Mouse (Mus musculus) heart, adult 11 months (tissue): Measurements from ENCODE around the gene Mettl4.
"Not testable (repeated sequence)": the region's sequence is repeated elsewhere in the genome, so short reads cannot be mapped to it uniquely, and the experiment has no call there.

ENCODE experiments used
- DNase-seq: peaks from one replicate; pipeline ENCODE4 v3.0.0; 2022

The Mettl4 gene

DNA sequence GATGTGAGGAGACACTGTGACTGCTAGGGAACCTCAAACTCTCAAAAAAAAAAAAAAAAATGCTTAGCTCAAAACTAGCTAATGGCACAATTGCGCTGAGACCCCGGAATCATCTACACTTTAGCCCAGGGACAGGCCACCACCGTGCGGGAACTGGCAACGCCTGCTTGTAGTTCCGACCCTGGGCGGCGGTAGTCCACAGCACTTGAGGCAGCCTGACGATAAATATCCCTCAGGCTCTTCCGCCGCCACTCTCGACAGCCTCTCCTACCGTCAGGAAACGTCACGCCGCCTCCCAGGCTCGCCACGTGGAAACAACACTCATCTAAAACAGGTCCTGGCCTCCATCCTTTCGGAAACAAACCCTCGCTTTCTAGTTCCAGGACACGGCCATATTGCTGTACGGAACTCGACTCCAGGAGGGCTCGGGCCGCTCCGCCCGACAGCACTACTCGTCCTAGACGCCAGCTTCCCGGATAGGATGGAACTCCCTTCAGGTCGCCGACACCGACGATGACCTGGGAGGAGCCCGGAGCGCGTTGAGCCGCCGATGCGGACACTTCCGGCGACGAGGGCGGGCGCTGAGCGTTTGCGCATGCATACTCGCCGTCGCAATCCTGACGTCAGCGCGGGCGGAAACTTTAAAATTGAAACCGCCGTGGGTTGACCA lies at the start of gene Mettl4:
Mettl4 (minus strand) TSS at position 554 of the 670 bp plus-strand sequence.
- DNase-seq: peak; percentile 99

DNA sequence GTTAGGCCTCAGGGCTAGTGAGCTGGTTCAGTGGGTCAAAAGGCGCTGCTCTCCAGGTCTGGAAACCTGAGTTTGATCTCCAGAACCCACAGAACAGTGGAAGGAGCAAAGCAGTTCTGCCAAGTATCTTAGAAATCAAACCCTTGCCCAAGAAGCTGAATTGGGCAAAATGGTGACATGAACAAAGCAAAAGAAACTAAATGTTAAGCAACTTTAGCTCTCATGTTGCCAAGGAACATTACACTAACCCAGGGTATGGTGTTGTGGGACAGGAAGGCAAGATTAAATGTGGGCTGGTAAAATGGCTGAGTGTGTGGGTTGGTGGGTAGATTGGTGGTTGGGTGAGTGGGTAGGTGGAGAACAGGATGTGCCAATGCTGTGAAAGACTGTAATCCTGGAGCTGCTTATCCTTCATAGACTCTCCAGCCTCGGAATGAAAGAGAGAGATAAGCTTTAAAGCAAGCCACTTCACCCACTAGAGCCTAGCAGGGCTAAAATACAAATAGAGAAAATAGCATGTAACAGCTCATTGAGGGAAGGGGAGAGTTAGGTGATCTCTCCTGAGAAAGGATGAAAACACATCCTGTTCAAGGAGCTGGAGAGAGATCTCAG lies 29.2 kb upstream of the Mettl4 start:
- no peak for DNase-seq

DNA sequence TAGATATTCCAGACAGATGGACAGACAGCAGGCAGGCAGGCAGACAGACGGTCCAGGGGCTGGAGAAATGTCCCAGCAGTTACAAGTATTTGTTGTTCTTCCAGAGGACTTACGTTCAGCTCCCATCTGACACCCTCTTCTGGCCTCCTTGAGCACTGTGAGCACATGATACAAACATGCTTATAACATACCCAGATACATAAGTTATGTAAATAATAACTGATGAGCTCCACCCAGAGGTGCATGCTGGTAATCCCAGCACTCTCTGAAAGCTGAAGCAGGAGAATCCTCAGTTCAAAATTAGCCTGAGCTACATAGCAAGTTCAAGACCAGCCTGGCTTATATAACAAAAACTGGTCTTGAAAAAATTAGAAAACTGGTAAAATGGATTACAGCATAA lies 18.7 kb upstream of the Mettl4 start:
- DNase-seq: no peak

DNA sequence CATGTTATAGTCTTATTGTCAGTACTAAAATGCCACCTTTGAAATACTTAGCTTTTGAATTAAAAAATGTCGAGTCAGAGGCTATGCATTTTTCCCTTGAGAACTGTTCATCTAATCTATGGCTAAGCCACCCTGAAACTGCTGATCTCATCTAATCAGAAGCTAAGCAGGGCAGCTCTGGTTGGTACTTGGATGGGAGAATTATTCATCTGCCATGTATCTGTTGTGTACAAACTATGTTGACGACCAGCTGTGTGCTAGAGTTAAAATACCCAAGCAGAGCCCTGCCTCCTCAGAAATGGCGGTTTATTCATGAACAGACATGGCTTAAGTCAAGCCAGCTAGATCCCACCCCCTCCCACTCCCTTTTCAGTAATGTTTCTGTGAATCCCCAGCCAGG lies 14.9 kb upstream of the Mettl4 start:
- DNase-seq: no peak

DNA sequence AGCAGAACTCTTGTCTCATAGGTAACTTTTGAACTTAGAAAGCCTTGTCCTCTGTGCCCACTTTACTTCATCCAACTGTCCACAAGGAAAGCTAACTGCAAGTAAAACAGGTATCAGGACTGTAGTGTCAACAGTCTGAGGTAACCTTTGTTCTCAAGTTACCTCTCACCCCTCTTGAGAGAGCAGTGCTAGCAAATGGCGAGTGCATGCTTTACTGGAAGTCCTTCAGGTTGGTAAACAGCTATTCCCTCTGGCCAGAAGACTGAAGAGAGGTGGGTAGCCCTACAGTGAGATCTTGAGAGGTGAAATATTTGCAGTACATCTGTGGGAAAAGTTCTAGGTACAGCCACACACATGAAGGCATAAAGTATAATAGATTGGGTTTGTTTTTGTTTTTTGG lies 14.2 kb upstream of the Mettl4 start:
- DNase-seq: no peak

DNA sequence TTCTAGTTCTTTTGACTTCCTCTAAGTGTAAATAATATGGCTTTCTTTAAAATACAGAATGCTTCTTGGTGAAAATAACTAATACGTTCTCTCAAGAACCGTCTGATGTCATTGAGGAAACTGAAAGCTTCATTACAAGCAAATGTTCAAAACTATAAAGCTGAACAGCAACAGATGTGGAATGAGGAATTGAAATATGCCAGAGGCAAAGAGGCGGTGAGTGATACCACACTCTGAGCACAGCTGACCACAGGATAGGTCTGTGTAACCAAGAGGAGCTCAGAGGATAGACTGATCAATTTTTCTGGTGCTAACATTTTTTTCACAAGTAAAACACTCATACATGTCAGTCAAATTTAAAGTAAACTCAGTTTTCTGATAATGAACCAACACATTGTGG lies 12.6 kb upstream of the Mettl4 start:
- no peak for DNase-seq

DNA sequence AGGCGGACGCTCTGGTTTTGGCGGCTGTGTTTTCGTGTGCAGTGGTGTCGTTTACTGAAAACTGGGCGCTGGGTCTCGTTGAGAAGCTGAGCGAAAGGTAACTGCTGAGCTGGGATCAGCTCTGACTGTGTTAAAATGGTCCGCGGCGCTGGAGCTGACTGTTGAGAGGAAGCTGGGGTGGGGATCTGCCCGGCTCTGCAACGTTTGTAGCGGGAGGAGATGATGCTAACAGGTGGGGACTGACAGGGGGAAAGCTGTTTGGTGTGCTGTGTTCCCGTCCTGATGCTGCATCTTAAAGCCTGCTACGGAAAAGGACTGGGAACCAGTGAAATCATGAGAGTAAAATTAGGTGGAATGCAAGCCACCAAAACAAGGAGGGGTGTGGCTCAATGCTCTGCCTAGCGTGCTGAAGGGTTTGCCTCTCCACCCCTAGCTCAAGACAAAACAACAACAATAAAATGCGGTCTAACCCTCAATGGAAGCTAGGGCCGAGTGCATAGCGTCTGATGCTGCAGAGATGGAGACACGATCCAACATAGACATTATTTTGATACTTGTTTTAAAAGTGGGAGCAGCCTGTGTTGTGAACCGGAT lies 414 bp upstream of the Mettl4 start:
- no peak for DNase-seq

DNA sequence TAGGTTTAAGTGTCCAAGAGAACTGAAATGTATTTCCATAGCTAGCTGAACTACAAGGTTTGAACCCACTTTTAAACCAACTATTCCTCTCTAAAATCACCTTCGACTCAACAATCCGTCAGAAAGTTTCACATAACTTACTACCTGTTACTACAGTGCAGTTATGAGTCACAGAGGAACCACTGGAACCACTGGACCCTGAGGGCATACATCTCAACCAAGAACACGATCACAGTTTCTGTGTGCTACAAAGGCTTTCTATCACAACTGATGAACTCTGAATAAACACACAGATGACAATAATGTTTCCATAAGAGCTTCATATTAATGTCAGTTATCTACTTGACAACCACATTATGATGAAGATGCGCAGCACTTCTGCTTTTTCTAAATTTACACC lies 11.6 kb downstream of the Mettl4 start:
- no peak for DNase-seq

DNA sequence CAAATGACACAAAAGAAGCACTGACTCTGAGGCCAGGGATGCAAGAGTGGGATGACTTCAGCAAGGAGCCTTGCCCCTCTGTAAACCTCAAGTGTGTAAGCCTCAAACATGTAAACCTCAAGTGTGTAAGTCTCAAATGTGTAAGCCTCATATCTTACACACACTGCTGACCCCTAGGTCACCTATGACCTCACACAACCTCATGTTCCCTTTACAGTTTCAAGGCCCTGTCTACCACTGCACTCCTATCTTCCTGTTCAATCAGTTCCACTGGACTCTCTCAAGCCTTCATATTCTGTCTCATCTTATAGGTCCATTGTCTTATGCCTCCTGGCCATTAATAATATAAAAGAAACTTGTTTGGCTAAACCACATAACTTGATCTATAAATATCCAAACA lies 13.9 kb downstream of the Mettl4 start:
- DNase-seq: no peak

DNA sequence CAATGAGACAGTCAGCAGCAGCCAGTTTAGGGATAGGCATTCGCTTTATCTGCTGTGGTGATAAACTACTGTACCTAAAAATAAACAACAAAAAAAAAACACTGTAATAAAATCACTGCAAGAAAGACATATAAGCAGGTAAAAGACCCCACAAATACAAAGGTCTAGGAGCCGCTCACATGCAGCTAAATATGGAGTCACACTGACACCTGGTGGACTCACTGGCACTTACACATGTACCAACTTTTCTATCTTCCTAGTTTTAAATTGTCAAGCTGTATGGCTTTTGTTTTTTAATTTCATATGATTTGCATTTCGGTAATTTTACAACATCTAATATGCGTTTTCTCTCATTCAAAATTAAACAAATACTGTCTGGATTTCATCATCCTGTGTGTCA lies 14.4 kb downstream of the Mettl4 start:
- no peak for DNase-seq

DNA sequence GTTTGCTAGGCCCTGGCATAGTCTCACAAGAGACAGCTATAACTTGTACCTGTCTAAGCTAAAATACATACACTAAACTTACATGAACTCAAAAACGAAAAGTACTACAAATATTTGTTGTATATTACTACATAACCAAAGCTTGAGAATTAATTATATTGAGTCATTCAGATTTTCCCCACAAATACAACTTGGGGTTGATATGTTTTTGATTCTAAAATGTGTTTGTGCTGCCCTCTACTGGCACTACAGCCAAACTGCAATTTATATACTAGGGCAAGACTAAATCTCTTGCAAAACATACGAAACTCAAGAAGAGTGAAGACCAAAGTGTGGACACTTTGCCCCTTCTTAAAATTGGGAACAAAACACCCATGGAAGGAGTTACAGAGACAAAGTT lies 19.4 kb downstream of the Mettl4 start:
- not testable (repeated sequence) for DNase-seq

DNA sequence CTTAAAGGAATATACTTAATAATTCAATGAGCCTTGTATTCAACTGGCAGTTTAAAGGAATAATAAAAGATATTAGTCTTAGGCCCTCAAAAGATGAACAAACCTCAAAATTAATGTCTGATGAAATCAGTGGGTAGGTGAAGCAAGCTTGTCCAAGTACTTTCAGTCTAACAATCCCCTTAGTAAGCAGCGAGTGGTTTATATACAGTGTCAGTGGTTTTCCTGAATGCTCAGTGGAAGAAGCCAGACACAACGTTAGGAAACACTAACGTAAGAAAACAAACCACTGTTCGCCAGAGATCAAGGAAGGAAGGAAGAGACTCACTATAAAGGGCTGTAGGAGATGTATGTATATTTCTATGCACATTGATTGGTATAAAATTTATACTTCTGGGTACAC lies 23.1 kb downstream of the Mettl4 start:
- no peak for DNase-seq

DNA sequence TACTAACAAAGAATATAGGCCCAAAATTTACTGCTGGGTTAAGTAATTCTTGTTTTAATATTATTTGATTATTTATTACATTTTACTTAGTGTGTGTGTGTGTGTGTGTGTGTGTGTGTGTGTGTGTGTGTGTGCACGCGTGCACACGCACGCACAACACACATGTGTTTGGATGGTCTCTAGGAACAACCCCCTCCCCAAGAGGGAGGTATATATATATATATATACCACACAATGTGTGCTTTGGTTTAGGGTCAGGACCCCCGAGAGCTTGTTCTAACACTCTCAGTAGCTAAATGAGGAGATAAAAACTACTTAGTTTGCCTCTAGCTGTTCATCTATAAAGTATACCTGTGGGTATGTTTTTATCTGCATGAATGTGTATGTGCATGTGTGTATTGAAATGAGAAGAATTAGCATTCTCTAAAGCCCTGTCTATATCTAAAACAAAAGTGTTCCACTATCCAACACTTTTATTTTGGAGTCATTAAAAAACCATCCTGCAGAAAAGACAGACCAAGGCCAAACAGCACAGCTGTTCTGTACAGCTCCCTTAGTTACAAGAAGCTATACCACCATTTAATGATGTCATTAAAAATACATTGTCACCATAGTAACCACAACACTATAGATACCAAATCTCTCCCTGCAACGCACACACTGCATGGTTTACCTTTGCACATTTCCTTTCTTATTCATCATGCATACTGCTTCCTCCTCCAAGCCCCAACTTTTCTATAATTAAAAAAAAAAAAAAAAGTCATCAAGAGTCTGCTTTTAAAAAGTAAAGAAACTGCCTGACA lies 76.1 kb downstream of the Mettl4 start:
- DNase-seq: no peak
